Mouse (Mus musculus) layer of hippocampus, postnatal 10 days (tissue): ENCODE measurements at regions not wholly inside any gene's neighbourhood (a gene's known extent, or its start where the extent isn't known, plus 50 kb on each side); places are given as distances from the start of the nearest gene placed in this dataset.

ENCODE experiments used
- DNase-seq, 2 experiments: peaks; one replicate each; pipeline ENCODE4 v3.0.0; 2021; ENCODE audit warnings: low spot score in 2 of 2

DNA sequence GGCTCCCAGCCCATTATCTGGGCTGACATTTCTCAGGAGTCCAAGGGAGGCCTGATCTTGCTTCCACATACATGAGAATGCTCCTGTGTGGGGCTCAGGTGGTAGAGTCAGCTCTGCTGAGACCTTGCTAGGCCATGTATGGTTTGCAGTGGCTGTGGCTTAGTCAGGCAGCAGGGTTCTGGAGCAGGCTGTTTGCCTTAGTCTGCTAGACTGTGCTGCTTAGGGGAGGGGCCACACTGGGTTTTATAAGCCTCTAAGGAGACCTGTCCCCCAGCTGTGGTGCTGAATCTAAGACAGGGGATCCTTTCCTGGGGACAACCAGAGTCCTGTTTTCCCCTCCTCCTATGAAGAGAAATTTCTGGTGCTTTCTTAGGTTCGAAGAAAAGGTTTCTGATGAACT lies 199.4 kb upstream of the Slc30a5 start:
- DNase-seq: no peak

DNA sequence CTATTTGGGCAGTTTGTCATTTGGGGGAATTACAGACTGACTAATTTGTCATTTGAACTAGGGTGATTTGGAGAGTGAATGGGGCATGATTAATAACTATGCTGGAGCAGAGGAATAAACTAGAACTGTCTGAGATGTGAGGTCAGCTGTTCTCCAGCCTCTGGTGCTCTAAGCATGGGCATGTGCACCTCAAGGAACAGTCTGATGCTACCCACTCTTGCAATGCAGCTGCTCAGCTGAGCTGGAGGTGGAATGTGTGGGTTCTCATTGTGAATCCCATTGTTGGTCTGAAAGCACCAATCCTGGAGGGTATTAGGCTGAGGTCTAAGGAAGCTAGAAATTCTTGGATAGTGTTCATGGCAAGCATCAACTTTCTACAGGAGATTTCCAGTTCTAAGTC lies 192.8 kb upstream of the Slc30a5 start:
- no peak for DNase-seq

DNA sequence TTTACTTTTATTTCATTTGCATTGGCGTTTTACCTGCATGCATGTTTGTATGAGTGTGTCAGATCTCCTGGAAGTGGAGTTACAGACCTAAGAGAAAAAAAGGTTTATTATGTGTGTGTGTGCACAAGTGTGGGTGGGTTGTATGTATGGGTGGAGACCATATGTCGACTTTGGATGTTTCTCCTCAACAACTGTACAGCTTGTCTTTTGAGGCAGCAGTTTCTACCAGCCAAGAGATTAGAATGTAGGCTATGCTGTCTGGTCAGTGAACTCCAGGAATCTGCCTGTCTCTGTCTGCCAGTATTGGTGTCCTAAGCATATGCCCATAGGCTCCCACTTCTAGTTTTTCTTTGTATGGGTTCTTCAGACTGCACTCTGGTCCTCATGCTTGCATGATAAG lies 192.3 kb upstream of the Slc30a5 start:
- no peak for DNase-seq

DNA sequence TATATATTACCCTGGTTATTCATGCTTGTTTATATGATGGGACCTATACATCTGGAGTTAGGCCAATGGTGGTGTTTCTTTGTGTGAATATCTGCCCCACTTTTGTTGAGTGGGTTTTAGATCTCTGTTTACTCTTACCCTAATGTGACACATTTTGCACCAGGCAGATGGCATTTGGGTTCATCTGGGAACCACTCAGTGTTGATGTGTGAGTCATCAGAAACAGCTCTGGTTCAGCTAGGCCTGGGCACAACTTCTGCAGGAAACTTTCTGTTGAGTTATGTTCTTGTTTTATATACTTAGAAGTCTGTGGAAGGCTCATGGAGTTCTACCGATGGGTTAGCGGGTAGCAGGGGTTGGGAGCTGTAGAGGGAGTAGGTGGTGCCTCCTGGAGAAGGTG lies 191.7 kb upstream of the Slc30a5 start:
- DNase-seq: no peak

DNA sequence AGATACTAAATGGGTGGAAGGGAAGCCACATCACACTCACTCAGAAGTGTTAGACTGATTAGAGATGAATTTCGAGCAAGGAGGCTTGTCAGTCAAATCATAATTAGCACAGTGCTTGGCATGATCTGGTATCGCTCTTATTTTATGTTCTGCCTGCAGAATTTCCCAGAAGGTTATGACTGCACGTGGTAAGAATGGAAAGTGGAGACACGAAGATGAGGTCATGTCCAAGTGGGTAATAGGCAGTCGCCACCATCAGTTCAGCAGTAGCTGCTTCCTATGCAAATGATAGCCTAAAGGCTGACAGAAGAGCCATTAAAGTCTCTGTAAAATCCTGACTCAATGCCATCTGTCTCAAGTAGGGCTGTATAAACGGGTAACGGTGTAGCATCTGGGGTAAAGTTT lies 186.0 kb upstream of the Slc30a5 start:
- DNase-seq: peak in 1 of 2 experiments; percentile 12

DNA sequence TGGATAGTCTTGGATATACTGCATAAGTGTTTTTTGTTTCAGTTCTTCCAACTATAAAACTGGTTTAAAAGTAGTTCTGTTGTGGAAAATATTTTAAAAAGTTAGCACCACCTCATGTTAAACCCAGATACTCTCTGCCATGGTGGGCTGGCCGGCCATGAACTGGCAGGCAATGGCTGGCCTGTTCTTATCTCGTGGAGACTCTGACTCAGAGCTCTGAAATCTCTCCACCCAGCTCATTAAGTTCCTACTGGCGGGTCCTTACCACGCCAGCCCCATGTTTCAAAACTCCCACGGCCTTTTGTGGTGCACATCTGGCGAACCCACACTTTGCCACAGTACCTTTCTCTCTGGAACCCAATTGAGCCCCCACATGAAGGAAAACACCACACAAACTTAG lies 183.8 kb upstream of the Slc30a5 start:
- no peak for DNase-seq

DNA sequence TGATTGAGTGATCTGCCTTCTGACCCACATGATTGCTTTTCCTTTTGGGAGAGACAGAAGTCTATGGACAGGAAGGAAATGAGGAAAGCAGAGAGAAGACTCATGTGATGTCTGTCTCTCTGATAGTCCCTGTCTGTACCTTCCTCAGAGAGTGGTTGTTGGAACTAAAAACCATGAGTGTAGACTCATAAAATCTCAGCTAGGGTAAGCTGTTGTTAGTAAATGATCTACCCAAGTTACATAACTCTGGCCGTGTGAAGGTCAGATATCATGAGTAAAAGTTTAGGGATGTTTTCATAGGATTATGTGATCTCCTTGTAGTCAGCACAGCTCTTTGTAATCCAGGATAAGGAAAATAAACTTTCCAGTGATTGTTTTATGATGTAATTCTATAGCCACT lies 183.0 kb upstream of the Slc30a5 start:
- DNase-seq: no peak

DNA sequence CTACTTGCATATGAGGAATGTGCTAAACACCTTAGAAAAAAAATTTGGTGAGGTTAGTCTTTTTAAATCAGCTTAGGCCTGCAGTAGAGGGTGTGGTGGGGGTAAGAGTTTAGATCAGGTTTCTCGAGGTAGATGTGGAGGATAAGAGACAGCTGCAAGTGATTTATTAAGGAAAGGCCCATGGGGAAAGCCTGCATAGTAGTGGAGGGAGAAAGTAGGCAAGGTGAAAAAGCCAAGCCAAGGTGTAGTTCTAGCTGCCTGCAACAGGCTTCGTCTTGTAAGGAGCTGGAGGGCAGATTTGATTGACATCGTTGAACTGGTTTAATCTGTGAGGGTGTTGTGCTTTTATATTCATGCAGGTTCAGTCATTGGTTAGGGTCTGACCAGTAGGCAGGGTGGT lies 182.2 kb upstream of the Slc30a5 start:
- DNase-seq: no peak

DNA sequence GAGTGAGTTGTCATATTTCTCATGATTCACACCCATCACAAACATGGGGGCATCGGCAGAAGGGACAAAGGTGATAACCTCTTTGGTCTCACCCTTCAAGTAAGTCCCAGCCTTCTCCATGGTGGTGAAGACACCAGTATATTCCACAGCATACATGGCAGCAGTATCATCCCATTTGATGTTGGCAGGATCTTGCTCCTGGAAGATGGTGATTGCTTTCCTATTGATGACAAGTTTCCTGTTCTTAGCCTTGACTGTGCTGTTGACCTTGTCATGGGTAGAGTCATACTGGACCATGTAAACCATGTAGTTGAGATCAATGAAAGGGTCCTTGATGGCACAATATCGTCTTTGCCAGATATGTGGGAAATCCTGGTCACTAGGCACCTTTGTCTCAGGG lies 180.4 kb upstream of the Slc30a5 start:
- DNase-seq: no peak

DNA sequence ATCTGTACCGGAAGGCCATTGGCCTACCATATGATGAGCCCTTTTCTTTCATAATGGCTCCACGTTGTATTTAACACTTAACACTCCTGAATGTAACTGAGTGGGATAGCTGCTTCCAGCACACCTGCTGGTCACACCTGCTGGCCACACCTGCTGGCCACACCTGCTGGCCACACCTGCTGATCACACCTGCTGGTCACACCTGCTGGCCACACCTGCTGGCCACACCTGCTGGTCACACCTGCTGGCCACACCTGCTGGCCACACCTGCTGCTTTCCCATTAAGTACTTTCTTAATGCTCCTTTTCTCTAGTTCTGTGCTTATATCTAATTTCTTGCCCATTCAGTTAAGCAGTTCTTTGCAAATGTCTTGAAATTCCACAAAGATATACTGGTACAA lies 157.4 kb upstream of the Slc30a5 start:
- no peak for DNase-seq

DNA sequence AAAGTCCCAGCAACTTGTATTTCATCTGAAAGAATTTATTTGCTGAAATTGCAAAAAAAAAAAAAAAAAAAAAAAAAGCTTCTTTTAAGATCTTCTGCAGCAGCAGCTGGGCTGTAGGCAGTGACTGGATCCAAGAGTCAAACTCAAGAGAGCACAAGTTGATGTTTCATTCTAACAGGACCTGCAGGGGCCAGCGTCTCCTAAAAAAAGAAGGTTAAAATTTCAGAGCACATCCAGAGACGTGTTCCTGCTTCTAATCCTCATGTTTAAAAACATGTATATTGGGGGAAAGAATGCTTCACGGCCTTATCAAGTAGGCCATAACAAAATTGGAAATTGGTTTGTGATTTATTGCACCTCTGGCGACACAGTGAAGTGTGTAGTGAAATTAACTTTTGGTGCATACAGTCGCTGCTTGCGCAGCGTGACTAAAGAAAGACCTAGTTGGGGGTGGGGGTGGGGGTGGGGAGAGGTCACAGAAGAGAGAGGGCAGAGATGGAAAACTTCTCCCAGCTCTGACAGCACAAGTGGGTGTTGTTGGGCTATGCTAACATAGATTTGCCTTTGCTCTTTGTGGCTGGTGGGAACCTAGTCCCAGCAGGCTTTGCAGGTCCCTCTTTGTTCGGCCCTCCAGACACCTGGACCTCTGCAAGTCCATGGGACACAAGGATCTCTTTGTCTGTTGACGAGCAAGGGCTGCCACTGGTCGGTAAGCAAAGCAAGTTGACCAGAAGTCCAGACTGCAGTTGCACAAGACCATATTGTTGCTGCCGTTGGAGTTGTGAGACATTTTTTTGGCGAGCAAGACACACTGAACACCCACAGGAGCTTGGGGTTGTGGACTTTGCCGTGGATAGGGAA lies 155.7 kb upstream of the Slc30a5 start:
- no peak for DNase-seq

DNA sequence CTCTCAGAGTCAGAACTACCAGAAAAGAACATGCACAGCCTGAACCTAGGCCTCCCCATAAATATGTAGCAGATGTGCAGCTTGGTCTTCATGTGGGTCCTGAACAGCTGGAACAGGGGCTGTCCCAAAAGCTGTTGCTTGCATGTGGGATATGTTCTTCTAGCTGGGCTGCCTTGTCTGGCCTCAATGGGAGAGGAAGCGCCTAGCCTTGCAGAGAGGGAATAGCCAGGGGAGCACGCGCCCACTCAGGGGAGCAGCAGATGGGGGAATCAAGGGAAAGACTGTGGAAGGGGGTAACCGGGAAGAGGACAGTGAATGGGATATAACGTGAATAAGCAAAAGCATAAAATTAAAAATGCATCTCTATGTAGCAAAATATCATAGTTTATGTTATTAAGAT lies 154.9 kb upstream of the Slc30a5 start:
- DNase-seq: no peak

DNA sequence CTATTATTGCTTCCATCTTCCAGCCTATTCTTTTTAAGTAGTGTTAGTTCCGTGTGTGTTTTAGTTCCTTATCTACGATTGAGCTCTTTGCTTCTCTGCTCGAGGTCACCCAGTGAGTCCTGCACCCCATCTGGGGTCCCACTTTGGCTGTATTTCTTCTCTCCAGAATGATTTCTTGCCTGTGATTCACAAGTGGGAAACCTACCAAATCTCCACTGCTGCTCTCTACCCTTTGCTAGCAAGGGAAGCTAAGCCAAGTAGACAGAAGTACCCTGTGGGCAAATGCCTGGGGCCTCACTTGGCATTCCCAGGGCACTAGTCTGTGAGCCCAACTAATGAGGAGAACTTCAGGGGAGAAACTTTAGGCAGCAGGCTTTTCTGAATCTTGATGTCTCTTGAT lies 142.5 kb upstream of the Slc30a5 start:
- peak; percentile 18 to 31 for DNase-seq

DNA sequence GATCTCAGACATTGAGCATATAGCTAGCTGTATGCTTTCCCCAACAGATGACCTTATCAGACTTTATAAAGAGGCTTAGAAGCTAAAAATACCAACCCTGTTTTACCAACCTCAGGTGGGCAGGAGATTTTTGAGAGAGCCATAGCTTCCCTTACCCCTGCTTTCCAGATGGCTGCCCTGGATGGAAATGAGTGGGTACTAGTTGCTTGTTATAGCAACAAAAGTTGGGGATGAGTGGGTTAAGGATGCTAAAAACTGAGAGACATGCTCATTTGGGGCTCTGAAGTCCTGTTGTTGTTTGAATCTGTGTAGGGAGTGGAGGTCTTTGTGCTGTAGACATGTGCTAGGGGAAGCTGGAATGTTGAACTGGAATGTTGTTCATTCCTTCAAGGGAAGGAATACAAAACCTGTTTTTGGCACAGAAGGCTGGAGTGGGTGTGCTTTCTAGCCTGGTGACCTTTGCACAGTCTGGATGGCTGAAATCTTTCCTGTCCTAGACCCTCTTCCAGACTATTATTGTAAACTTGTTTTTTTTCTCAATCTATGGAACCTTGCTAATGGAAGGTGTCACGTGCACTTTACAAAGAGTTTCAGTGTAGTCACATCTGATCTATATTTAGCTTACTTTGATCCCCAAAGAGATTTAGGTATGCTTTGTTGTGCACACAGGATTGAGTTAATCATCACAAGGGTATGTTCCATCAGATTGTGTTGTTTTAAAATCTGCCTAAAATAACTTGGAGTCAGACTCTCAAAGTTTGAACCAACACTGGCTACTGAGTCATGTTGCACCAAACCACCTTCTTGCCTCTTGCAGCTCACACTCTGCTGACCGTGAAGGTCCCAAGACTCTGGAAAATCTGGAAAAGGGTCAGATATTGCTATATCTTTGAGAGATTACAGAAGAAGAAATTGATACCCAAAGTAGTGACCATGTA lies 138.1 kb upstream of the Slc30a5 start:
- DNase-seq: no peak

DNA sequence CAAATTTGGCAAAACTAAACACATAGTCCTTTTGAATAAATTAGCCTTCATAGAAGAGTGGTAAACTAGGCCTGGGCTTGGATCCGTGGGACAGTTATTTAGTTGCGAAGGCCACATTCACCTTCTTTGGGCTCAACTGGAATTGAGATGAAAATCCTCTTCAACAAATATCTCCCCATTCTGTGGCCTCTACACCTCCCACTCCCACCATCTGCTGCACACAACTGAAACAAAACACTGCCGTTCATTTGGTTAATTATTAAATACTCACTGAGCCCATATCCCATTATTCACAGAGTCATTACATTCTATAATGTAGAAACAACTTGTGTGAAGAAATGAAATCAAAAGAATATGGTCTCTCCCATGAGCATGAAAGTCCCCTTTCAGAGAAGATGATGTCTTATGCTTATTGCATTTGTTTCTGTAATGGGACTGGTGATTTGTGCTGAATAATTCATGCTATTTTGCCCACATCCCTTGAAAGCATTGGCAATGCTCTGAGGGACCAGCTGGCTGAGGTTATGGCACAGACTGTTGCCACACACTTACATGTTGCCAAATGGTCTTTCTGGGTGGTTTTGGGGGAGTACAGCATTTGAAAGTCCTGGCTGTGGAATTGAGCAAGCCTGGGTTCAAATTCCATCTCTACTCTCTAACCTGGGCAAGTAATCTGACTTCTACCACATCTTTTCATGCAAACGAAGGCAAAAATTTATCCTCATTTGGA lies 129.7 kb upstream of the Slc30a5 start:
- peak; percentile 49 to 52 for DNase-seq

DNA sequence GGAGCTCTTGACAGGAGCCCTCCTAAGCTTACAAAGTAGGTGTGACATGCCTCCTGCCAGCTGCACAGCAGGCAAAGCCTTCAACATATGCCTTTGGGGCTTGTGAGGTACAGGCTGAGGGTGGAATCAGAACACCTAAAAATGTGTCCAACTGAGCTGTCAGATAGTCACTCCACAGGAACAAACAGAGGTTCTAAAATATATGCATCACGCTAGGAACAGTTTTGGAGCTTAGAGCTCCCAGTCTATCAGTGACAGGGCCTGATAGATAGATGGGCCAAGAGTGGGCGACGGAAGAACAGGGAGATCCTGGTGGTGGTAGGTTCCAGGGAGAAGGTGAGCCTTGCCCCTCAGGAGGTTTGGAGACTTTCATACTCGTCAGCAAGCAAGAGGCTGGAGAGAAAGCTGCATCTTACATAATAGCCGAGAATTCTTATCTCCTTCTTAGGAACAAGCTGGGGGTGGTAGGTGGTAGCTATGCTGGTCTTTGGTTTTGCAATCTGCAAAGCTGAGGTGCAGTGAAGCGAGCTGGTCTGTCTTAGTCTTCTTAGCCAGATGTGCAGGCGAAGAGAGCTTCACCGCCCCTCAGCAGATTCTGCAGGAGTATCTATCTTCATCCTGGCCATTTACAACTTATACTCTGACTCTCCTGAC lies 121.5 kb upstream of the Slc30a5 start:
- DNase-seq: no peak

DNA sequence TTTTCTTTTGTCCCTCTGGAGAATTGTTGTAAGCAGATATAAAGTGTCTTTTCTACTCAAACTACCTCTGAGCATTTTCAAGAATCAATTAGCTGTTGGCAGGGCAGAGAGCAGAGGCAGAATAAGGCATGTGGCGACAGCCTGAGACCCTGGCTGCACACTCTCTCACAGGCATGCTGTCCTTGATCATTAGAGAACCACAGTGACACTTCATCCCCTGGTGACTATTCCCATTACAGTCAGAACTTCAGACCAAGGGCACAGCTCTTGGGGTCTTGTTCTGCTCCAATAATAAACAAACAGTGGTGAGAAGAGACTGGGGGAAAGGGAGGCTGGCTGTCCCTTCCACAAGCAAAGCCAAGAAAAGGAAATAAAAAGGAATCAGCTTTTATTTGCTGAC lies 120.9 kb upstream of the Slc30a5 start:
- no peak for DNase-seq

DNA sequence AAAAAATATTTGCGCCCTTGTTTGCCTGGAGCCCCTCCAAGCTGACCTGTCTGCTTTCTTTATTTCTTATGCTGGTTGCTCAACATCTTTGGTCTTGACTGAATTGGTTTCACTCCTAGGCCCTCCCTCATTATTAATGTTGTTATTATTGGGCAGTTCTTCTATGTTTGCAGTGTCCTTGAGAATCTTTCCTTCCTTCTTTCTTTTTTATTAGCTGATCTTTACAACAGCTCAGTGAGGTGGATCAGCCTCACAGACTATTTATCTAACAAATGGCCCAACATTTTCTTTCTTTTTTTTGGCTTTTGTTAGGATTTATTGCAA lies 117.9 kb upstream of the Slc30a5 start:
- no peak for DNase-seq

DNA sequence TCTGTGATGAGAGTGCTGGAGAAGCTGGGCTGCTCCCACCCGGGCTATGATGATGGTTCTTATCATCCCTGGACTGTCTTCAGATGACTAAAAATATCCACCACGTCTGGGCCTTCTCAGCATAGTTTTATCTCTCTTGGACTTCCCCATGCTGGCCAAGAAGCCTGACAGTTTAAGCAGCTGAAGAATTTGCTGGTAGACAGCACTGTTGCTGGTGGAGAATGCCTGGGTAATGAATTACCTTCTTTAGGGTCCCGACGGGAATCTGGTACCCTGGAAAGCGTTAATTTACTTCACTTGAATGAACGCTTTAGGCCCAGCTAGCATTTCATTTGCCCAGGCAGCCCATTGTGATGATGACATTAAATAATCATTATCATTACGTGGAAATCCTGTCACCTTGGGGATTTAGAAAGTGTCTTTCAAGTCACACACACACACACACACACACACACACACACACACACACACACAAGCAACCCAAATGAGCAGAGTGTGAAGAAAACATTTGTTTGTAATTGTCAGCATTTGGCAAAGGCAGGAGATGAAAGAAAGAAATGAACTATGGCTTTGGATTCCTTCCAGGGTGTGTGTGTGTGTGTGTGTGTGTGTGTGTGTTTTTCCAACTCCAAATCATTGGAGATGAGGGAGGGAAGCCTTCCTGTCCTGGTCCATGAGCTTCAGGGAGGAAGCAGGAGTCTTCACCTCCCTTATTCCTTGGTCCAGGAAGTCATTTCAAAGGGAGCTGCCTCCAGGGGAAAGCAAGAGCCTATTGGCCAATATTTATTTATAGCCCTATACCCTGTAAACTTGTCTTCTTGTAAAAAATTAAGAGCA lies 117.3 kb upstream of the Slc30a5 start:
- DNase-seq: no peak

DNA sequence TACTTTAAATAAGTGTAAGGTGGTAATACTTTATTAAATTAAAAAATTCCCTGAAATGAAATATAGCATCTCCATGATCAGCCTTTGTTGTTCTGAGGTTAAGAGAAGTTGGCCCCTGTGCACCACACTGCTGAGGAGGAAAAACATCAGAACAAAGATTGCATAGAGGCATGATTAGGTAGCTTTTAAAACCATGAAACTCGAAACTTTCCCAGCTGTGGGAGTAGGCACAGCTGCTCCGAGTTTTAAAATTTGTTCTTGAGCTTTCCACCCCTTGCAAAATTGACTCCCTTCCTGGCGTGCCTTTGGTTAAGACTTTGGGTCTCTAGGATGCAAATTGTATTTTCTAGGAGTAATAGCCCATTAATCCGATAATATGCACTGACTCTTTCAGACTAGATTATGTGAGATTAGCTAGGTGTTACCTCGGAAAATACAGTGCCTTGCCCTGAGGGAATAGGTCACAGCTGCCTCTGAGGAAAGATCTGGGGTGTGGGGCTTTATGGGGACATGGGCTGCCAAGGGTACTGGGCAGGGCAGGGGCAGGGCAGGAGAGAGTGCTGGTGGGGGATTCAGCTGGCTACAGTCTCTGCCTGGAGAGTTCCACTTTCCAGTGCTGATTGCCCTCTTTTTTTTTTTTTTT lies 110.1 kb upstream of the Slc30a5 start:
- DNase-seq: no peak
